Mouse (Mus musculus) bone marrow, adult 2 months (tissue): ENCODE measurements around the gene Iqcg. TPM values are rescaled to one million over a fixed set of nuclear protein-coding genes. Genes with fewer than 3 reads are reported as not detected.

Experiments used
- H3K27ac ChIP-seq: fragments of 200-500 bp; 2 replicates; pipeline ENCODE4 v1.5.1; 2012; ENCODE audit warnings: low read depth, mild to moderate bottlenecking, control low read depth, inconsistent platforms, low read length; ENCODE audit not compliant: control insufficient read depth, poor library complexity, insufficient read depth
- H3K4me1 ChIP-seq: fragments of 200-500 bp; 2 replicates; pipeline ENCODE4 v1.6.1; 2011; ENCODE audit warnings: low read length; ENCODE audit not compliant: control insufficient read depth, insufficient read depth
- H3K4me3 ChIP-seq: fragments of 200-500 bp; replicated peaks from 2 replicates; pipeline ENCODE3; 2011; ENCODE audit warnings: mild to moderate bottlenecking, low read depth, low read length, control low read depth; ENCODE audit not compliant: control insufficient read depth
- CTCF ChIP-seq: fragments of 200-500 bp; IDR thresholded peaks from 2 replicates; pipeline ENCODE4 v1.5.1; 2011; ENCODE audit warnings: low read length, control low read depth; ENCODE audit not compliant: control insufficient read depth, insufficient read depth
- POLR2A ChIP-seq: fragments of 200-500 bp; IDR thresholded peaks from 2 replicates; pipeline ENCODE4 v1.6.1; 2011; ENCODE audit warnings: low read depth, mild to moderate bottlenecking, control low read depth, low read length, borderline replicate concordance; ENCODE audit not compliant: control insufficient read depth
- WGBS: fragments of 180-500 bp; shearing (Covaris S2); methylation state at CpG from one replicate; pipeline ENCODE4 v1.1.7; 2018; 5-methylcytosine and 5-hydroxymethylcytosine counted together
- polyA plus RNA-seq: library from polyadenylated mRNA; stranded (reverse); fragments of >200 nt; gene quantifications from 2 replicates; pipeline ENCODE4 v1.2.4, GENCODE M21; 2011; ENCODE audit warnings: low replicate concordance; ENCODE audit not compliant: missing spikeins, insufficient read depth, insufficient read length

Iqcg gene
- polyA plus RNA-seq, 1 experiment, result 1.8 TPM

- TF ChIP-seq POLR2A (no peak), CTCF (no peak)
- no peak overlapping the region for H3K4me3 ChIP-seq
- H3K4me1 ChIP-seq, result peaks cover 2% of the 10 kb centered on the region; the same call in 1 of the 2 replicates
- no peak overlapping the region for H3K27ac ChIP-seq
- 13% methylated on average over 2 of the region's 2 CpGs for WGBS
Observed at GRCm38 (mm10) chr16:33043268-33043667, 12.8 kb downstream of the Iqcg start.

DNA sequence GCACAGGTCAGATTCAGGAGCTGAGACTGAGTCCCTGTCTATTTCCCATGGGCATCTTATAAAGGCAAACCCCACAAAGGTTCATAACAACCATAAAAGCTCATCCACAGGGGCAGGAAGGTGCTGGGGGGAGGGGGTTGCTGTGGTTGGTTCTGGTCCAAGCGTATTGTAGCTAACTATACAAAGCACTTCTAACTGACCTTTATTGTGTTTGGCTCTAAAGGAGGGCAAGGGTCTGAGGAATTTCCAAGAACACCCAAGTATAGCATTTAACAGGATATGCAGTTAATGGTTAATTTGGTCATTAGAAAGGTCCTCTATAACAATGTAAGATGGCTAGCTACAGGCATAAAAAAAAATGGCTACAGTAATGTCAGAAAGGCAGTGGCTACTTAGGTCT is 13.3 kb downstream of the Iqcg start:
- no peak for TF ChIP-seq POLR2A
- no peak for TF ChIP-seq CTCF
- whole genome bisulfite sequencing, result 82% methylated on average over 1 of the region's 1 CpGs
- Histone ChIP-seq H3K4me1 (peaks cover 2% of the 10 kb centered on the region; the same call in 1 of the 2 replicates), H3K27ac (no peak overlapping the region), H3K4me3 (no peak overlapping the region)

GRCm38 (mm10) chr16:33036006-33036405 is 20.0 kb downstream of the Iqcg start:
- TF ChIP-seq POLR2A (no peak), CTCF (no peak)
- no peaks in the 10 kb centered on the region for H3K4me1 ChIP-seq
- WGBS, result 81% methylated on average over 4 of the region's 4 CpGs
- no peak overlapping the region for H3K27ac ChIP-seq
- H3K4me3 ChIP-seq, result no peak overlapping the region

GRCm38 (mm10) chr16:33026357-33026756 is 29.7 kb downstream of the Iqcg start:
- H3K4me3 ChIP-seq, result no peak overlapping the region
- WGBS, result 38% methylated on average over 7 of the region's 7 CpGs
- H3K27ac ChIP-seq, result no peak overlapping the region
- no peaks in the 10 kb centered on the region for H3K4me1 ChIP-seq
- no peak for TF ChIP-seq CTCF
- no peak for TF ChIP-seq POLR2A

GRCm38 (mm10) chr16:33024456-33025104 is 31.4 kb downstream of the Iqcg start:
- Histone ChIP-seq H3K4me1 (no peaks in the 10 kb centered on the region), H3K4me3 (no peak overlapping the region), H3K27ac (no peak overlapping the region)
- no peak for TF ChIP-seq CTCF
- no peak for TF ChIP-seq POLR2A
- 78% methylated on average over 8 of the region's 8 CpGs for WGBS

GRCm38 (mm10) chr16:33023750-33024149 is 32.3 kb downstream of the Iqcg start:
- 2% methylated on average over 4 of the region's 4 CpGs for WGBS
- no peaks in the 10 kb centered on the region for H3K4me1 ChIP-seq
- TF ChIP-seq POLR2A, result no peak
- peak; percentile 99 for TF ChIP-seq CTCF
- no peak overlapping the region for H3K4me3 ChIP-seq
- no peak overlapping the region for H3K27ac ChIP-seq

DNA sequence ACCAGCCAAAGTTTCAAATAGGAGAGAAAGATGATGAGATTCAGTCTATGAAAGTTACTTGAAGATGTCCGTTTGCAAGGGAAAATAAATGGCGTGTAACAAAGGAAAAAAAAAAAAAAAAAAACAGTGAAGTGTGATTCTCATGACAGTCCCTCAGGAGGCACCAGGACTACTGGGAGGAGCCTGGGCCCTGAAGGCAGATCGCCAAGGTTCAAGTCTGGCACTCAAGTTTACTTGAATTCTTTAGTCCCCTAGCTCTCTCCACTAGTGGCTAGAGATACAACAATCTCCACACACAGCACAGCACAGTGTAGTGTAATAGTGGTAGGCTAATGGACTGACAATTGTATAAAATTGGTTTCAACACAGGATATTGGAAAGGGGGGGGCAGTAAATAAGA is 34.6 kb downstream of the Iqcg start:
- no peak overlapping the region for H3K4me3 ChIP-seq
- TF ChIP-seq POLR2A (no peak), CTCF (no peak)
- H3K27ac ChIP-seq, result no peak overlapping the region
- 75% methylated on average over 3 of the region's 3 CpGs for WGBS
- no peaks in the 10 kb centered on the region for H3K4me1 ChIP-seq

DNA sequence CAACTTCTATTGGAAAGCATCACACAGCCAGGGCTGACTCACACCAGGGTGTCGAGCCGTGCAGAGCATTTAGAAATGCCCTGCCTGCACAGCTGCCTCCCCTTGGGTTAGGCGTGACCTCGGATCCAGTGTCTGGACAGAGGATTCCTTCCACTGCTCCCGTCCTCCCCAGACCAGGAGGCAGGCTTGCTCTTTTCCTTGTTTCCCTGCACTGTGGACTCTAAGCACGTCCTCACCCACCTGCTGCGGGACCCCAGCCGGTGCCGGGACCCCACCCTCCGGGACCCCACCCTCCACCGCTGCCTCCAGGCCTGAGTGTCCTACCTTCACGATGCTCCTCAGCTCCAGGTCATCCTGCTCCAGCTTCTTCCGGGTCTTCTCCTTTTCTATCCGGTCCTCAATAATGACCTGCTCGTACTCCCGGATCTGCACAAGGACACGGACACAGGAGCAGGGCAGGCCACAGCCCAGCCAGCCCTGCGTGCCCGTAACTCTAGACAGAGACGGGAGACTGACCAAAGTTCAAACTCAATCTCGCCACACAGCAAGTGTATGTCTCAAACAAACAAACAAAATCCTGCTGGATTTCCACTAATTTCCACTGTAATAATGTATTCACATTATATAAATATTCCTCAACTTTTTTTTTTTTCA is 36.8 kb downstream of the Iqcg start:
- no peak overlapping the region for H3K4me3 ChIP-seq
- no peaks in the 10 kb centered on the region for H3K4me1 ChIP-seq
- no peak overlapping the region for H3K27ac ChIP-seq
- 86% methylated on average over 21 of the region's 21 CpGs for WGBS
- no peak for TF ChIP-seq CTCF
- TF ChIP-seq POLR2A, result no peak
